In the genomic region with DNA sequence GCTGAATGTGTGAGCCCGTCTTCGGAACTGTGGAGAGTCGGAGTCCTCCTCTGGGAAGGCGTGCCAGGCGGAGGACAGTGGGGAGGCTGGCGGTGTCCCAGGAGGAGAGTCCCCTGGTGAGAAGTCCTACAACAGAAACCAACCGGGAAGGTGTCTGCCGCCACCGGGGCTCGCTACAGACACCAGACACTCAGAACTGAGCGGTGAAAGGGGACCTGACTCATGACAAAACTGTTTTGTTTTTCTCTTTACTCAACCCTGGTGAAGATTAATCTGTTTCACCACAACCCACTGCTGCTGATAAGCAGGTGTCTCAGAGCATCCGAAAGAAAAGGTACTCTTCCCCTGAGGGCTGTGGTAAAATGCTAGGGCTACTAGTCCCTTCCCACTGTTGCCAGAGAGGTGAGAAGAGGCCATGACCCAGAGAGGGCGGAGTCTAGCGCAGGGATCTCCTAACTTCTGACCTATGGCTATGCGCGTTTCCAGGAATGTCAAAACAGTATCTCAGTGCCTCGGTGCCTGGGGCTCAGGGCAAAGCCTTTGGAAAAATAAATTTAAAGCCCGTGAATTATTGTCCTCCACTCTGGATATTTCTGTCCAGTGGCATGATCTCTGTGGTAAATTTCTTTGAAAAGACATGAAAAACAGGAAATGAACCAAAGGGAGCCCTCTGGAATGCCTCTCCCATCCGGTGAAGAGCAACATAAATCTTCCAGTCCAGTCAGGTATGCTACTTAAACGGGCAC, we compare ENCODE assay signal across 12 mouse cellular contexts.
A peak's percentile ranks its signal among the peaks of the same experiment; 100 is the strongest.
DNase-seq lines count a peak whose midpoint lies in the region; ATAC-seq lines count a peak whose summit lies in the region.
"Had no signal": no experiment of that assay in that cellular context is flagged by ENCODE, and none has a peak within 500 bp of the region (broad histone marks: within the 10 kb centered on the region; RNA-seq: fewer than 3 reads in every experiment).

No protein-coding gene starts in this region.

- peak overlapping the region; percentile 6; the same call in 1 of the 2 replicates for H3K4me2 ChIP-seq in liver, embryonic 11.5 days
- no peak overlapping the region for H3K4me2 ChIP-seq in hindbrain, embryonic 16.5 days (ENCODE audit: low read length)

- H3K4me3 ChIP-seq in liver, embryonic 11.5 days (ENCODE audit: low read depth, low read length): no peak overlapping the region
- no peak overlapping the region for H3K4me3 ChIP-seq in hindbrain, embryonic 16.5 days (ENCODE audit: low read length)
- H3K4me3 ChIP-seq: erythroblast, embryonic 14.5 days; hindbrain, embryonic 10.5 days had no signal

- 51% methylated on average over 20 of the region's 20 CpGs for WGBS in liver, embryonic 11.5 days
- WGBS in hindbrain, embryonic 16.5 days: 81% methylated on average over 20 of the region's 20 CpGs

- H3K9me3 ChIP-seq in liver, embryonic 11.5 days (ENCODE audit: control insufficient read depth, low read length): no peaks in the 10 kb centered on the region
- H3K9me3 ChIP-seq in hindbrain, embryonic 16.5 days (ENCODE audit: control insufficient read depth, low read length): no peaks in the 10 kb centered on the region
- H3K9me3 ChIP-seq: hindbrain, embryonic 10.5 days had no signal

- no peak for DNase-seq in liver, embryonic 11.5 days (ENCODE audit: low spot score)
- no peak for DNase-seq in liver
- peak; percentile 36 for DNase-seq in embryo, embryonic 11 days
- peak; percentile 54 to 65 for DNase-seq in kidney, postnatal 36 days
- DNase-seq in thymus, postnatal 4 days: peak; percentile 60
- no peak for DNase-seq in gastrocnemius, adult 18-20 months (ENCODE audit: low spot score)
- no peak for DNase-seq in urinary bladder, adult 2 months (ENCODE audit: low spot score)
- DNase-seq: retina, postnatal 1 day had no signal

- no peaks in the 10 kb centered on the region; the same call in 1 of the 2 replicates for H3K4me1 ChIP-seq in liver, embryonic 11.5 days (replicated peaks; ENCODE audit: control insufficient read depth, insufficient read depth, low read length)
- no peaks in the 10 kb centered on the region for H3K4me1 ChIP-seq in hindbrain, embryonic 16.5 days (ENCODE audit: control insufficient read depth, insufficient read depth, low read depth, low read length)
- H3K4me1 ChIP-seq: hindbrain, embryonic 10.5 days had no signal

- H3K27ac ChIP-seq in liver, embryonic 11.5 days (ENCODE audit: low read depth, low read length): no peak overlapping the region
- no peak overlapping the region for H3K27ac ChIP-seq in hindbrain, embryonic 16.5 days (ENCODE audit: low read depth, low read length)
- H3K27ac ChIP-seq: hindbrain, embryonic 10.5 days; macrophage had no signal

- no peak overlapping the region for H3K9ac ChIP-seq in liver, embryonic 11.5 days (ENCODE audit: low read depth, low read length)
- H3K9ac ChIP-seq in hindbrain, embryonic 16.5 days (ENCODE audit: low read depth, low read length): no peak overlapping the region

- no peaks in the 10 kb centered on the region; the same call in 1 of the 2 replicates for H3K36me3 ChIP-seq in liver, embryonic 11.5 days (ENCODE audit: control insufficient read depth, insufficient read depth, low read length)
- no peaks in the 10 kb centered on the region for H3K36me3 ChIP-seq in hindbrain, embryonic 16.5 days (ENCODE audit: control insufficient read depth, insufficient read depth, low read length)
- H3K36me3 ChIP-seq: hindbrain, embryonic 10.5 days had no signal

- no peaks in the 10 kb centered on the region for H3K27me3 ChIP-seq in liver, embryonic 11.5 days (replicated peaks; ENCODE audit: control insufficient read depth, insufficient read depth, low read length)
- no peaks in the 10 kb centered on the region for H3K27me3 ChIP-seq in hindbrain, embryonic 16.5 days (replicated peaks; ENCODE audit: control insufficient read depth, insufficient read depth, low read length)

- ATAC-seq in liver, embryonic 11.5 days (replicated peaks; ENCODE audit: low FRiP score): 0 out of 2 replicates have a peak, but pooled peaks have one; percentile 43
- ATAC-seq in hindbrain, embryonic 16.5 days: no peak

Comparison
In these comparisons a context has a peak if more than half of its experiments do, and no peak if none do; other contexts are left out.
1. DNase-seq: peak in embryo, embryonic 11 days (single experiment), kidney, postnatal 36 days (2 of 2) and thymus, postnatal 4 days (single experiment); none in liver, embryonic 11.5 days (single experiment), liver (single experiment), gastrocnemius, adult 18-20 months (single experiment) and urinary bladder, adult 2 months (single experiment).